Mouse (Mus musculus) adrenal gland, postnatal 4 days (tissue): Measurements from ENCODE around the gene Ewsr1. TPM values are rescaled to one million over a fixed set of nuclear protein-coding genes. Genes with fewer than 3 reads are reported as not detected.
A peak's percentile ranks its signal among the peaks of the same experiment; 100 is the strongest.

ENCODE experiments used
- DNase-seq, 2 experiments: peaks; one replicate each; pipeline ENCODE4 v3.0.0; 2021 to 2022; ENCODE audit warnings: low spot score in 2 of 2, mixed read lengths in 2 of 2
- long read RNA-seq, 2 experiments: library from polyadenylated mRNA; stranded (forward); transcript quantifications; one replicate each; pipeline ENCODE4 v2.0.0; 2021
- total RNA-seq, 2 experiments: library from RNA; stranded (reverse); gene quantifications; 2 replicates each; pipeline ENCODE4 v1.2.3; 2021

The Ewsr1 gene
- 100 to 1,000 TPM; 523 to 585 TPM for total RNA-seq
- long read RNA-seq, experiment 1, transcript Ewsr1-203 (17 exons, 2,588 nt), result major isoform, 168 of 409 reads
- long read RNA-seq, experiment 1, partial matches to known transcripts, result 123 of 409 reads
- long read RNA-seq, experiment 1, other reads (novel, unspliced or antisense), result 110 of 409 reads
- long read RNA-seq, experiment 2, transcript Ewsr1-202 (15 exons, 2,269 nt), result minor isoform, 6 of 569 reads
- long read RNA-seq, experiment 2, transcript Ewsr1-203 (17 exons, 2,588 nt), result major isoform, 274 of 569 reads
- long read RNA-seq, experiment 2, partial matches to known transcripts, result 106 of 569 reads
- long read RNA-seq, experiment 2, other reads (novel, unspliced or antisense), result 181 of 569 reads

DNA sequence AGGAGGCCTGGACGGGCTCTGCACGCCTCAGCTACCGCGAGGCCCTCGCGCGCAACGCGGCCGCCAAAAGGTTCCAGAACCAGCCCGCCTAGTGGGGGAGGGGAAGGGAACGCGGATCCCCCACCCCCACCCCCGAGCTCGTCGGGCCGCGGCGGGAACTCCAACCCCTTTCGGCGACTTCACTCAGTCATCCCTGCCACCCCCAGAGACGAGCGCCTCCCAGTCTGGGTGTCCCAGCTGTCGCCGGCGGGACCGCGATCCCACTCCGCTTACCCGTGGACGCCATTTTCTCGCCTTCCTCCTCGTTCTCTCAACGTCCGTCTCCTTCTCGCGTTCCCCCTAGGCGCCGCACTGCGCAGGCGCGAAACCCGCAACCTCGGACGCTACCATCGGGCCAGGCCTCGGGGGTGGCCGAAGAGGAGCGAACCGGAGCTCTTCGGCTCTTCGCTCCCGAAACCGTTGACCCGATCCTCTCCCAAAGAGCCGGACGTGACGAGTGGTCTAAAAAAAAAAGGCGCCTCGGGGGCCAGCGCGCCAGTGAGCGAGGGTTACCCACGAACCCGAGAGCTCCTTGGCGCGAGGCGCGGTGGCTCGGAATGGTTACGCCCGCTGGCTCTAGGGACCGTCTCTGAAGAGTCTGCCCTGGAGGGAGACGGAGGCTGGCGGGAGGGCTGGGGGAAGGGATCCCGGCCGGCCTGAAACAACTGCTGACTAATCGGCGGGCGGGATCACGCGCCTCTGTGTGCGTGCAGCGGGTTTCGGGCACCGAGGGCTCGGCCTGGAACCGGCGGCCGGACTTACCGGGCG, at the start of gene Ewsr1, which contains the start of gene Rhbdd3:
Gene Ewsr1, minus strand, starts transcription at position 531 of the 807 bp plus-strand sequence.
Gene Rhbdd3, plus strand, starts transcription at position 191 of the 807 bp plus-strand sequence.
- DNase-seq, result peak; percentile 98 to 99

DNA sequence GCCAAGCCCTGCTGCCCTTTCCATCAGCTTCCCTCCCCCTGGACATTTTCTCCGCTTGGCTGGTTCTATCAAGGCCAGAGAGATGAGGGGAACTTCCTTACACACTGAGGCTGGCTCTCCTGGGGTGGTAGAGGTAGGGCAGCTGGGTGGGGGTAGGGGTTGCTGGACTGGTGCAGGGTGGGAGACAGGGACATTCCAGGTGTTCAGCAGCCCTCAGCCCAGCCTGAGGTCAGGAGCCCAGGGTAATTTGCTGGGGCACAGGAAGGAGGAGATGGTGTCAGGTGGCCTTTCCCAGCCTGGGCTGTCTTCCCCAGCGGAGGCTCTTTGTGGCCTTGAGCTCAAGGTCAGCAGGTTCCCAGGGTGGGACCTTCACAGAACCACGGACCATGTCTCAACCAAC, 46.5 kb upstream of the Ewsr1 start:
- no peak for DNase-seq

DNA sequence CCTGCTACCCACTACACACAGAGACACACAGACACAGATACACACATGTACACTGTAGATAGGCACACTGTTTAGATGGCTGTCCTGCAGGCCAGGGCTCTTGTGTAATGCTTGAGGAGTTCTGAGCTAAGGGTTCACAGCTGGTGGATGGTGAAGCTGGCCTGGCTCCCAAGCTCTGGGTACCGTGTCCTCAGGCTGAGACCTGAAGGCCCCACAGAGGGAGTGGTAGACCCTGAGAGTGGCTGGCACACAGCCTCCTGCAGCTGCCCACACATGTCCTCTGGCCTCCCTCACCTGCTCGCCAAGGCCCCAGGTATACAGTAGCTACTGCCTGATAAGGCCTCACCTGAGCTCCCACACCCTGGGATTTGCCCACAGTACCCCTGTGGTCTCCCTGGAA, 42.9 kb upstream of the Ewsr1 start:
- no peak for DNase-seq

DNA sequence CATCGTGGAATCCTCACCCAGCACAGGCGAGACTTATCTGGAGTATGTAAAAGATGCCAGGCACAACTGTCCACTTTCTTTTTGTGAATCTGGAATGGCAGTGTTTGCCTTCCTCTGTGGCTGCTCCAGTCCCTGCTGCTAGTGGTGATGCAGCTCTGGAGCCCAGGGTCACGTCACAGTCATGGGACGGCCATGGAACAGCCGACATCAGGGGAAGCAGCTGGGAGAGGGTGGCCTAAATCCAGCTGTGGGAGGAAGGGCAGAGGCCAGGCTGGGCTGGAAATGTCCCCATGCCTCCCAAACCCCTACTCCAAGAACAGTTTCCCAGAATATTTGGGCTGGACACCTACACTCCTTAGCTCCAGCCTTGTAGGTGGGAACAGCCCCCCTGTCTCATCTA, 42.2 kb upstream of the Ewsr1 start:
- no peak for DNase-seq

DNA sequence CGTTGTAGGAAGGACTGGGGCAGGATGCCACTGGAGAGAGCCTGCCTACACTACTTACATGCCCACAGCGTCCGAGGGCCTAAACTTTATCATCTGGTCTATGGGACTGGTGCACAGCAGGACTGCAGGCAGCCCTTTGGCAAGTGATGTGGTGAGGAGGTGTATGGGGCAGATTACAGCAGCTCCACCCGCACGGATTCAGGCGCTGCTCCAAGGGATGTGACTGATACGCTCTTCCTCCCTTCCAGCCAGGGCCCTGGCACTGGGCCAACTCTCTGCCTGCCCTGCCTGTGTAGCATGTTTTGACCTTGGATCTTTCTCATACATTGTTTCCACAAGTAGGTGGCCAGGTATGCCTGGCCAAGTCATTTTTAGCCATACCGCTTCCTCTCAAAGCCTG, 41.6 kb upstream of the Ewsr1 start:
- peak in 1 of 2 experiments; percentile 61 for DNase-seq

DNA sequence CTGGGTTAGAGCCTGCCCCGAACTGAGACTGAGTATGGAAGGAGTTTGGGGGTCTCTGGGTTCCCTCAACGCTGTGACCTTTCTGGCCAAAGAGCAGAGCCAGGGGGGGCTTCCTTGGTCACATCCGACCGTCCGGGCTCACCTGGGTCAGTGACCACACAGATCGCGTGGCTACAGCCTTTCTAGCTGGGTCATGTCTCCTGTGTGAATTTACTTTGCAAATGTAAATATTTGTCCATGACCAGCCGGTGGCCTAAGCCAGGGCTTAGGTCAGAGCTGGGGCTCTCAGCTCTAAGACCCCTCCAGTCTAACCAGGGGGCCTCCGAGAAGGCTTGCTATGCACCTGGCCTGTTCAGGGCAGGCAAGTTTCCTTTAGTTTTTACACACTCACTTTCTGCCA, 40.3 kb upstream of the Ewsr1 start:
- no peak for DNase-seq

DNA sequence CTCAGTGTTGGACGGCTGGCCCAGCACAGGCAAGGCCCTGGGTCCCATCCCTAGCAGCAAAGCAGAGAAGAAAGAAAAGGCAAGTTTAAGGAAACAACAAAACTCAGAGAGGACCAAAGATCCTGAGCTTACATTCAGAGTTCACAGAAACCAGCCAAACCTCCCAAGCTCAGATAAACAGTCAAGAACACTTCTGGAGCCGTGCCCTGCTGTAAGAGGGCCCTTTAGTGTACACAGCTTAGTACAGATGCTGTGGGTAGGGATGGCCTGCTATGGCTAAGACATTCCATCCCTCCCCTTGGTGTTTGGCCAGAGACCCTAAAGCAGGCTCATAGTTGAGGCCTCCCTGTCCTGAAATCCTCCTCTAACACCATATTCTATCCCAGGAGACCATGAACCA, 39.6 kb upstream of the Ewsr1 start:
- no peak for DNase-seq

DNA sequence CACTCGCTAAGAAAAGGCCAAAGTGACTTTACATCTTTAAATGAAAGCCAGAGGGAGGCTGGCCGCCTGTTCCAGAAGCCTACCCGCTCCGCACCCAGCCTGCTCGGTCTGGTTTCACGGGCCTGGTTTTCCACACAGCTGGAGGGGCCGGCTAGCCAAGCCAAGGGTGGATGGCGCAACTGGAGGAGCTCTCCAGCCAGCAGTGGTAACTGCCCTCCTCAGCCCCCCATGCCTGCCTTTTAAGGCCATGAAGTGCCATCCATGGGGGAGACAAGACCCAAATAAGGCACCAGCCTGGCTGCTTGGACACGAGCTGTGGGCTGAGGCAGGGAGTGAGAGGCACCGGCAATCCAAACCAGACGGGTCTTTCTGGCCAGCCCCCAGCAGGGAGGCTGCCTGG, 36.8 kb upstream of the Ewsr1 start:
- no peak for DNase-seq

DNA sequence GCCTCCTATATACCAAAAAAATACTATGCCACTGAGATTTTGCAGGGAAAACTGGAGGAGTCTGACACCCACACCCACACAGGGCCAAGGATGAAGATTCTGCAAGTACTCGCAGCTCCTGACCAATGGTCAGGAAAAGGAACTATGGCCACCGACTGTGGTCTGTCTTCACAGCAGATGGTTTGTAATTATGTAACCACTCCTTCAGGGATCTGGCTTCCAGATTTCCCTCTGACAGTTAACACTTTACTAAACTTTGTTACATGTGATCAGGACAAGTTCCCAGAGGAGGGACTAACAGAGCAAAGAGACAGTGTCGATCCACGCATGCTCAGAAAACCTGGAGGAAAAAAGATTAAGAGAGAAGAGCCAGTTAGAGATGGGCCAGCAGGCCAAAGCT, 33.7 kb upstream of the Ewsr1 start:
- no peak for DNase-seq

DNA sequence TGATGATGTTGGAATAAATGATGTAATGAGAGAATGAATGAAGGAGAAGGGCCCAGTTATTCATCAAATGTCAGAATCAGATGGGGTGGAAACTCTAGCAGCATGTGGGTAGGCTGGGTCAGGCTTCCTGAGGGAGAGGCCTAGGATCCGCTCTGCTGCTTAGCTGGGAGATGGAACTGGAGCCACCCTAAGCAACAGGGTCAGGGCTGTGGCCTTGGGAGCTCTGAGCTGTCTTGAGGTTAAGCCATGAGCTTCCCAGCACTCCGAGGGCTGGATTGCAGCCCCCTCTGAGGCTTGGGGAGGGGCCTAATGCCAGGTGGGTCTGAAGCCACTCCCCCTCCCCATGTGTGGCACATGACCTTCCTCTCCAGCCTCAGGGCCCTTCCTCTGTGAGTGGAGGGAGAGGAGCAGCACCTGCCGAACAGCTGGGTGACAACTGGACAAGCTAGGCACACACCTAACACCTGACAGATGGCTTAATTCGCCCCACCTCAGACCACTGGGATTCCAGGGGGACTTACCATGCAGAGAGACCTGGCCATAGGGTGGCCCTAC, 31.1 kb upstream of the Ewsr1 start:
- DNase-seq, result no peak

DNA sequence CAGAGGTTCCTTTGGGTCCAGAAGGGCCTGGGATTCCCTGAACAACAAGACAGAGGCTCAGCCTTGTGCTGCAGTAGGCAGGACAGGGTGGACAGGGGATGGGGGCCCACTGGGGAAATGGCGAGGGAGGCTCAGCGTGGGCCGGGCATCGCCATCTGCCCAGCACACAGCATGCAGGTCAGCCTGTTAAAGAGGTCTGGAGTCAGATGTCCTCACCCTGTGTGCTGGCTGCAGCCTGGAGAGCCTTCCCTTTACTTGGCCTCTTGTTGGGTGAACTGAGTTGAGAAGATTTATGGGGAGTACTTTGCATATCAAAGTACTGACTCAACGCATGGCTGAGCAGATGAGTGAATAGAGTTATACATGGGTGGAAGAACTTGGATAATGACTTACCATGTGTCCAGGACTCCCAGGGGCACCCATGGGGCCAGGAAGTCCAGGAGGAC, 30.0 kb upstream of the Ewsr1 start:
- DNase-seq, result no peak

DNA sequence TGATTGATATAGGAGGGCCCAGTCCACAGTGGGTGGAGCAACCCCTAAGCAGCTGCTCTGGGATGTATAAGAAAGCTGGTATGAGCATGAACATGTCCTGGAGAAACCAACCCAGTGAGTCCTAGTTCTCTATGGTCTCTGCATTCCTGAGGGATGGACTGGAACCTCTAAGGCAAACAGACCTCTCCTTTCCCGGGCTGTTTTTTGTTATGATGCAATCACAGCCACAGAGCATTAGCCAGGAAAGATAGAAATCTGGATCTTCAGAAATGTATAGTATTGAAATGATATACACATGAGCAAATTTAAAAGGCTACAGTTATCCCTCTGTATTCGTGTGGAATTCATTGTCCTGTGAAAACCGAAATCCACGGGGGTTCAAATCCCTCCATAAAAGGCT, 26.6 kb upstream of the Ewsr1 start:
- DNase-seq, result no peak

DNA sequence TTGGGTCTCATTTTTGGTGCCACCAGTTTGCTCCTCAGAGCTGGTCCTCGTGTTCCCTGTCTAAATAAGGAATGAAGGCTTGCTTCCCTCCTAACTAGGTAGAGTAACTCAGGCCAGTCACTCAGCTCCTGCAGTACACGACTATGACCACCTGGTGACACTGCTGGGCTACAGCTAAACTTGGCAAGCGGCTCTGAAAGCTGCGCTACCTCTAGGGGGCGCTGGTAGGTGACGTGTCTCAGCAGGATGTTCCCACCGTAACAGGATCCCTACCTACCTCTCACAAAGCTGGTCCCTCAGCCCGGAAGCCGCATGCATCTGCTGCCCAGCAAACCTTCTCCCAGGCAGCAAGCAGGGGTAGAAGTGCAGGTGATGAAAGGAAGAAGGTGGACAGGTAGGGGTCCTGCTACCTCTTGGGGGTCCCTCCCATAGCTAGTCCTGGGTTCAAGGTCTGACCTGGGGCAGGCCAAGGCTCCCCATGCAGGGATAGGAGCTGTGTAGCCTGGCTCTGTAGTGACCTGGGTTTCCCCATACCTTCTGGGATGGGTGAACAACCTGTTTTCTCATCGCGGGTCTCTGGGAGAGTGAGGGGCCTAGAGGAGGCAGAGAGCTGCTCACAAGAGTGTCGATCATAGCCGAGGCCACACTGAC, 16.0 kb upstream of the Ewsr1 start:
- peak; percentile 68 to 82 for DNase-seq

DNA sequence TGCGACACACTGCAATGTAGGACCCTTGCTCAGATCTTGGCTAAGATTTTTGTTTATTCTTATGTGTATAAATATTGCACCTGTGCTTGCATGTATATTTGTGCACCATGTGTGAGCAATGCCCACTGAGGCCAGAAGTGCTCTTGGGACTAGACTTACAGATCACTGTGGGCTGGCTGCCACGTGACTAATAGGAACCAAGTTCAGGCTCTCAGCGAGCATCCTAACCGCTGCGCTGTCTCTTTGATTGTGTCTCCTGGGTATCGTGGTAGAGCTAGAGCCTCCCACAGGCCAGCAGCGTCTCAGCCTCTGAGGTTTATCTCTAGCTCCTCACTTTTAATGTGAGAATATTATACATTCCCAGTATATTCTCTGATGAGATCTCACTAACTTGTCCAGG, 14.6 kb upstream of the Ewsr1 start:
- DNase-seq, result no peak

DNA sequence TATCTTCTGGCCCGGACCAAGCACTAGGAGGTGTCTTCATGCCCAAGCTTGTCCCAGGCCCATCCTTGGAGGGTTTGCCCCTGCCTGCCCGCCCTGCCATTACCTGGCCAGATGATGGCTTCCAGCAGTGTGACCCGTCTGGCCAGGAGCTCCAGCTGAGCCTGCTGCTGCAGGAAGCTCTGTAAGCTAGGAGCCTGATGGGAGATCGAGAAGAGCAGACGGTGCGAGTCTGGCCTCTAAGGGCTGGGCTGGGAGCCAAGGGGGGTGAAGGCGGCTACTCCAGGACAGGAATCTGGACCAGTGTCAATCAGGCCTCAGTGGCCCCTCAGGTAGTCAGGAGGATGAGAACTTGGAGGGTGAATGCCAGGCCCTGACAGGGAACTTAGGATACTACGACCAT, 10.4 kb upstream of the Ewsr1 start:
- DNase-seq, result no peak

DNA sequence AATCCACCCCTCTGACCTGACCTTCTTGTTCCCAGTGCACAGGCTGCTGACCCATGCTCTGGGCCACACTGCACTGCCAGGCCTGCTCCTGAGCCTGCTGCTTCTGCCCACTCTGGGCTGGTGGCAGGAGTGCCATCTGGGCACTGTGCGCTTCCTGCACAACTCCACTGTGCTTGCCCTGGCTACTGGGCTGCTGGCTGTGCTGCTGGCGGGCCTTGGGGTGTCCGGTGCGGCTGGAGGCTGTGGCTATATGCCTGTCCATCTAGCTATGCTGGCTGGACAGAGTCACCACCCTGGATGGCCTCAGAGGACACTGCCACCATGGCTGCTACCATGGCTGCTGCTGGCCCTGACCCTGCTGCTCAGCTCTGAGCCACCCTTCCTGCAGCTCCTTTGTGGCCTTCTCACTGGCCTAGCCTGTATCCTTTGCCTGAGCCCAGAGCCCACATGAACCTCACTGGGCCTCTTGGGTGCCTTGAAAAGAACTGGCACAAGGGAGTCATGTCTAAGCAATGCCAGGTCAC, 5.0 kb upstream of the Ewsr1 start:
- no peak for DNase-seq

DNA sequence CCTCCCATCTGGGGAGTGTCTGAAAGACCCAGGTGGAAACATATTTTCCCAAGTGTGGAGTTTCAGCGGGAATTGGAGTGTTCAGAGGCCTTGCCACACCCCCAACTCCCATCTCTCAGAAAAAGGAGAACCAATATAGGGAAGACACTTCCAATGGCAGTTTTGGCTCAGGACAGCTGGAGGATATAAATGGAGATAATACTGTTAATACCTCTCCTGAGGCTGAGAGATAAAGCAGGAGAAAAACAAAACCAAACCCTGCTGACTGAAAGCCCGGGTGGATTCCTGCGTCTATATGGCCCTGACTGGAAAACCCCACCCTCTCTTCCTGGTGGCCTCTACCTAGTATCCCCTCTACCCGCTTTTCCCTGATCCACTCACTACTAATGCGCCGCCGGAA, 3.3 kb upstream of the Ewsr1 start:
- no peak for DNase-seq

DNA sequence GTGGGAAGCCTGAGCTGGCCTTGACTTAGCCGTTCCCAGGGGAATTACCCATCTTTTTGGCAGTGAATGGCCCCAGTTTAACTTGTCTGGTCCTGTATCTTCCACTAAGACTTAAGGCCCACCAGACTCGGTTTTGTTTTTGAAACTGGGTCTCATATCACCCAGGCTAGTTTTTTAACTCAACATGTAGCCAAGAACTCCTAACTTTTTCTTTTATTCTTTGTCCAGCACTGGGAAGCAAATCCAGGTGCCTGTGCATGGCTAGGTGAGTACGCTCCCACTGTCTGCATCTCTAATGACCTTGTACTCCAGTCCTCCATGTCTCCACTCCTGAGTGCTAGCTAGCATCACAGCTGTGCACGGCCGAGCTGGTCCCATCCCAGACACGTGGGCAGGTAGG, 2.6 kb upstream of the Ewsr1 start:
- DNase-seq, result no peak

DNA sequence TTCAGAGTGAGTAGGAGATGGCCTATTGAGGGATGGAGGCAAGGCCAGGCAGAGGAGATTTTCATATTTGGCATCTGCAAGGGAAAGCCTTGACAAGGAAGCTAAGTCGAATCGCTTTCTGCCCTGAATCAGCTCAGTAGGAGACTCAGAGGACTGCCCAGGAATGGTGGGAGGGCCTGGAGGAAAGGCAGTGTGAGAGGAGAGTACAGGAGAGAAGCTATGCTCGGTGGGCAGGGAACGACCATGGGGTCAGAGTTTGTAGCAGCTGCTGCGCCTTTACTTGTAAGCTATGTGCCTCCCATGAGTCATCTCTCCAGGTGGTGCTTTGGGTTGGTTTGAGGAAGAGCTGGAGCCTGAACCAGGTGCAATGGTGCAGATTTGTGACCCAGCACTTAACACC, 1.7 kb upstream of the Ewsr1 start:
- no peak for DNase-seq

DNA sequence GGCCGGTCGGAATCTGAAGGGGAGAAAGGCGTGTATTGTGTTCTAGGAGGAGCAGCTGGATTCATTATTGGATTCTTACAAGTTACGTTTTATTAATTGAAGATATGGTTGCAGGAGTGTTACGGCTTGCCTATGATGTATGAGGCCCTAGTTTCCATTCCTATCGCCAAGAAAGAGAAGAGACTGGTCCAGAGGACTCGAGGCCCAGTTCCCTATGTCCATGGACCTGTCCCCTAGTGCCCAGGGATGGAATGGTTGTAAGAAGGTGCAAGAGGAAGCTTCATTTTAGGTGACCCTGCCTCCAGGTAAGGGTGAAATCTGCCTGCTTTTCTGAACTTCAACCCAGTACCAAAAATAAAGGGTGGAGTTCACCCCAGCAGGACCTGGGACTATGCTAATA, 1.2 kb upstream of the Ewsr1 start:
- DNase-seq, result no peak

DNA sequence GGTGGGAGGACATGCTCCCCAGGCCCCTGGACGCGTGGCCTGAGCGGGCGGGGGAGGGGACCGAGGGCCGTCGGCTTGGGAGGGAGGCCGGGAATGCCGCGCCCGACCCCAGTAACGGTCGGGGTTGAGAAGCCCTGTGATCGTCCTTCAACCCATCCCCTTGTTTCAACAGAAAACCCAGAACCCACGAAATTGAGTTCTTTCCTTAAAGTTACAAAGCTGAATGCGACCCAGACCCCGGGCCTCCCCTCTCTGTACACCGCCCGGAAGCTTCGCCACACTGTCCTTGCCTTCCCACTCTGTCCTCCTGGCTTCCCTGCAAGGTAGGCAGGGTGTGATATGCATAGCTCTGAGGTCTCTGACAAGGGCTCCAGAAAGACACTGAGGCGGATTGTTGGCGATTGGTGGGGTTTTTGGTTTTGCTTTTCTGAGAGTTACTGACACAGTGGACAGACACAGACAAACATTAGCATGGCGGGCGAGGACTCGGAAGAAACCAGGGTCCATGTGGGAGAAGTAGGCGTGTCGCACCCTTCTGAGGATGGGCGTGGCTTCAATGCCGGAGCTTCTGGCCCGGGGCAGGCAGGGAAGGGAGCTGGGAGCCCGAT, 614 bp upstream of the Ewsr1 start:
- DNase-seq, result peak; percentile 44 to 76
